Mouse (Mus musculus): ENCODE measurements around the gene Pole4.

Gene Pole4

GRCm38 (mm10) chr6:82609339-82609926, 95.7 kb downstream of the Pole4 start:
- no peak for DNase-seq

GRCm38 (mm10) chr6:82608756-82609155, 96.4 kb downstream of the Pole4 start:
- DNase-seq: no peak

GRCm38 (mm10) chr6:82604791-82605190, 100.4 kb downstream of the Pole4 start:
- DNase-seq: no peak

- DNase-seq: peak; percentile 21
These were observed 101.5 kb downstream of the Pole4 start for GRCm38 (mm10) chr6:82603665-82604064.

- DNase-seq: no peak
These were observed 101.9 kb downstream of the Pole4 start for GRCm38 (mm10) chr6:82603228-82603627.

GRCm38 (mm10) chr6:82595461-82596090, 109.6 kb downstream of the Pole4 start:
- DNase-seq: no peak

- no peak for DNase-seq
These were observed 115.8 kb downstream of the Pole4 start for GRCm38 (mm10) chr6:82589387-82589786.

- no peak for DNase-seq
These were observed 119.8 kb downstream of the Pole4 start for GRCm38 (mm10) chr6:82585396-82585795.

GRCm38 (mm10) chr6:82575445-82575844, 129.7 kb downstream of the Pole4 start:
- DNase-seq: no peak

All from kidney, adult 9 months (tissue).